Mouse (Mus musculus) left cerebral cortex, adult 6 months (tissue): ENCODE measurements around the gene Ugt1a8. TPM values are rescaled to one million over a fixed set of nuclear protein-coding genes. Genes with fewer than 3 reads are reported as not detected.

ENCODE experiments used
- long read RNA-seq, 2 experiments: library from polyadenylated mRNA; unstranded; transcript quantifications; one replicate each; pipeline ENCODE4 v2.0.0; 2019 to 2020
- polyA plus RNA-seq: library from polyadenylated mRNA; unstranded; fragments of <200 nt; fragmentation: Nextera tagmentation; gene quantifications from 2 replicates; pipeline ENCODE4 v1.2.3, GENCODE M21; 2021

Gene Ugt1a8
- polyA plus RNA-seq, result not detected in 2 replicates
- long read RNA-seq, experiment 1, result 0 reads
- long read RNA-seq, experiment 2, result 0 reads

DNA sequence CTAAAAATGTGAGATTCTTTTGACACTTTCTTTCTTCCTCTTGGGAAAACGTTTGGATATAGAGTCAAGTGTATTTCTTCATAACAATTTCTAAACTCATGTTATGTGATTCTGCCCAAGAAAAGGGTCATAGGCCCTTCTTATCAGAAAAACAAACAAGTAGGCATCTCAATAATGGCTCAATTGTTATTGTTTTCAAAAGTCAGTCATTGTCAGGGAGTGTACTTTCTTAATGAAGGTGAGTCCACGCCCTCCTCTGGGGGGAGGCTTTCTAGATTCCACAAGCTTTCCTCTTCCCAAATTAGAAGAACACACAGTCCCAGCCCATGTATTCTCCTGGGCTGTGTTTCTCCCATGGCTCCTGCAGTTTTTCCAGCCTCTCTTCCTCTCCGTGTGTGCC, at the start of gene Ugt1a8:
Gene Ugt1a8, plus strand, starts transcription at position 301 of the 400 bp plus-strand sequence.

GRCm38 (mm10) chr1:88055088-88055487, 32.5 kb upstream of the Ugt1a8 start, which contains the start of gene Ugt1a10:
Gene Ugt1a10 (plus strand): TSS chr1:88055388.

DNA sequence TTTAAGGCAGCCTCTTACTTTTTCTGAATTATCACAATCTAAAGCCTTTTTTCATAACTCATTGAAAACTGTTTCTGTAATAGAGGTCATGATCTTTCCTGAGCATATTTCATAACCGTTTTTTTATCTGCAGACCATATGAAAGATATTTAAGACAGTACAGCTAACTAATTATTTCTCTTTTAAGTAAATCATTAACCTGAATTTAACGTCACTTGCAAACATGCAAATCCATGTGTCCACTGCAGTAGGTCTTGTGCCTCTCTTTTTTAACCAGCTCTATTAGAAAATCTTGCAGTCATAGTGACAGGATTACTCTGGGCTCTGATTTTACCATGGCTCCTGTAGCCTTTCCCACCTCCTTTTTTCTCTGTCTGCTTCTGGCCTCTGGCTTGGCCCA, 17.1 kb upstream of the Ugt1a8 start, which contains the start of gene Ugt1a9:
Gene Ugt1a9, plus strand, starts transcription at position 306 of the 400 bp plus-strand sequence.

DNA sequence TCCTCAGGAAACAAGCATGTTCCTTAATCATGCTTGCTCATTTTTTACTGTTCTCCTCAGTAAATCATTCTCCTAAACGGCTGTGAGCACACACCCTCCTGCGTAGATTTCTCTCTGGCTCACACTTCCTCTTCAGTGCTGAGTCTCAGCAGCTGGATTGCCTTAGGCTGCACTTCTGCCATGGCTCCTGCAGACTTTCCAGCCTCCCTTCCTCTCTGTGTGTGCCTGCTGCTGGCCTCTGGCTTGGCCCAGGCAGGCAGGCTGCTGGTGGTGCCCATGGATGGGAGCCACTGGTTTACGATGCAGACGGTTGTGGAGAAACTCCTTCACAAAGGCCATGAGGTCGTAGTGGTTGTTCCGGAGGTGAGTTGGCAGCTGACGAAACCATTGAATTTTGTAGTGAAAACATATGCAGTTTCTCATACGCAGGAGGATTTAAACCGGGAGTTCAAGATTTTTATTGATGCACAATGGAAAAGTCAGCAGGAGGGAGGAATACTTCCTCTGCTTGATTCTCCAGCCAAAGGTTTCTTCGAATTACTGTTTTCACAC, 7.4 kb downstream of the Ugt1a8 start, which contains the start of gene Ugt1a7c:
Gene Ugt1a7c, plus strand, starts transcription at position 122 of the 552 bp plus-strand sequence.

GRCm38 (mm10) chr1:88103019-88103418, 15.4 kb downstream of the Ugt1a8 start, which contains the start of gene Ugt1a6b:
Gene Ugt1a6b (plus strand): TSS chr1:88103252.

DNA sequence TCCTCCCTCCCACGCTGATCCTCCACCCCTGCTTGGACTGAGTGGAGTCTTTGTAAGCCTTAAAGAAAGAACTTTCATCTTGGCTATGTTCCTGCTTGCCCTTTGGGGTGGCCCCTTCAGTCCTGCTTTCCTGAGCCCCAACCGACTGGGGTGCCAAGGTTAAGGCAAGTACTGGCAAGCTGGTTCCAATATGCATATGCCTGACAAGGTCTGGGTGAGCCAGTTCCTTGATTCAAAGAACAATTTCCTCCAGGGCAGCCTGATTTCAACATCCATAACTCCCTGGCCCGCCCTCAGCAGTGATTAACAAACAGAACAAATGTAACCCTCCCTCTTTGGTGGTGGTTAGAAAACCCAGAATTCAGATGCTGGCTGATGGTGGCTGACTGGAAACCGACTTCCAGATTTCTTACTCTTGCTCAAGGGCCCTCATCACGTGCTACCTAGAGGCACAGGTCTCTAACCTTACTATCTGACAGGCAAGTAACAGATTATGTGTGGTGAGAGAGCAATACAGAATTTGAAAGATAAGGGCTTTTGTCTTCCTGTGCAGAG, 46.9 kb downstream of the Ugt1a8 start, which contains the start of gene Ugt1a6a:
Gene Ugt1a6a, plus strand, starts transcription at position 353 of the 555 bp plus-strand sequence.

DNA sequence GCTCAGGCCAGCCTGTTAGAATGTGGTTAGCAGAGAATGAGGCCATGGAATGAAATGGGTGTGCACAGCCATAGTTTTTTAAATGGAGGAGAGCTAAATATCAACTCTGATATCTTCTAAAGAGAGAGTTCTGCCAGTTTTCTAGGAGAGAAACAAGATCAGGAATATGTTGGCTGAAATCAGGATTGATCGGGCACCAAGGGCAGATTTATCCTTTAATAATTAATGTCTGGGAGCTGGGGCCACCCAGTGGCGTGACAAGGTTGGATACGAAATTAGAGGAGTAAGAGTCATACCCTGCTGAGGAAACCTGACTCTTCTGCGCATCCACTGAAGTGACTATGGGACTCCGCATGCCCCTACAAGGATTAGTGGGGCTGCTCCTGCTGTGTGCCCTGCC, 78.1 kb downstream of the Ugt1a8 start, which contains the start of gene Ugt1a5:
Gene Ugt1a5, plus strand, starts transcription at position 302 of the 400 bp plus-strand sequence.

DNA sequence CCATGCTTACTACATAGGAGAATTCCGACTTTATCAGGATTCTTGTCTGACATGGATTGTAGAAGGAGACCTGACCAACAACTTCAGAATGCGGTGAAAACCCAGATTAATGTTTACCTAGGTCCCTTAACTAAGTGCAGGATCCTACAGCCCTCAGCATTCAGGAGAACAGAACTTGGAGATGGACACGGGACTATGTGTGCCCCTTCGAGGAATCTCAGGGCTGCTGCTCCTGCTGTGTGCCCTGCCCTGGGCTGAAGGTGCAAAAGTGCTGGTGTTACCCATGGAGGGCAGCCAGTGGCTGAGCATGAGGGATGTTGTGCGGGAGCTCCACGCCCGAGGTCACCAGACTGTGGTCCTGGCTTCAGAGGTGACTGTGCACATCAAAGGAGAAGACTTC, 112.8 kb downstream of the Ugt1a8 start, which contains the start of gene Ugt1a2:
Gene Ugt1a2, plus strand, starts transcription at position 146 of the 400 bp plus-strand sequence.

GRCm38 (mm10) chr1:88205294-88205922, 117.8 kb downstream of the Ugt1a8 start, which contains the start of gene Dnajb3:
Gene Dnajb3 (minus strand): TSS chr1:88205782.

DNA sequence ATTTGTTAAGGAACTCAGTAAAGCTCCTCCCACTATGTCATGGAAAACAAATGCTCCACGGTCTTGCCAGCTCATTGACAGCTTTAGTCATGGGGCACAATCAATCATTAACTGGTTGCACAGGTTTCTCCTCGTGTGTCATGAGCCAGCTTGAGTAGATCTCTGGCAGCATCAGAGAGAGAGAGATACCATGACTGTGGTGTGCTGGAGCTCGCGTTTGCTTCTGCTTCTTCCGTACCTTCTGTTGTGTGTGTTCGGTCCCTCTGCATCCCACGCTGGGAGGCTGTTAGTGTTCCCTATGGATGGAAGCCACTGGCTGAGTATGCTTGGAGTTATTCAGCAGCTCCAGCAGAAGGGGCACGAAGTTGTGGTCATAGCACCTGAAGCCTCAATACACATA, 124.2 kb downstream of the Ugt1a8 start, which contains the start of gene Ugt1a1:
Gene Ugt1a1, plus strand, starts transcription at position 148 of the 400 bp plus-strand sequence.

GRCm38 (mm10) chr1:88226670-88227379, 139.2 kb downstream of the Ugt1a8 start, which contains the start of gene Mroh2a:
Gene Mroh2a (plus strand): TSS chr1:88226986.

Other genes starting within 250 kb of the Ugt1a8 start
- 20.1 and 23.3 TPM in 2 replicates for gene Dgkd, start 234.5 kb upstream of the Ugt1a8 start, polyA plus RNA-seq
- gene Usp40, start 79.3 kb upstream of the Ugt1a8 start, polyA plus RNA-seq, result 2.2 TPM in 2 replicates
- not detected in 2 replicates for gene Ugt1a10, start 32.4 kb upstream of the Ugt1a8 start, polyA plus RNA-seq
- gene Ugt1a9, start 17.0 kb upstream of the Ugt1a8 start, polyA plus RNA-seq, result not detected in 2 replicates
- 0.77 and 1.0 TPM in 2 replicates for gene Ugt1a7c, start 7.2 kb downstream of the Ugt1a8 start, polyA plus RNA-seq
- not detected in 2 replicates for gene Ugt1a6b, start 15.4 kb downstream of the Ugt1a8 start, polyA plus RNA-seq
- gene Ugt1a6a, start 47.0 kb downstream of the Ugt1a8 start, polyA plus RNA-seq, result 2.2 and 3.1 TPM in 2 replicates
- gene Ugt1a5, start 78.2 kb downstream of the Ugt1a8 start, polyA plus RNA-seq, result not detected in 2 replicates
- not detected in 2 replicates for gene Ugt1a2, start 112.8 kb downstream of the Ugt1a8 start, polyA plus RNA-seq
- gene Dnajb3, start 118.0 kb downstream of the Ugt1a8 start, polyA plus RNA-seq, result 4.3 and 5.6 TPM in 2 replicates
- not detected in 2 replicates for gene Ugt1a1, start 124.1 kb downstream of the Ugt1a8 start, polyA plus RNA-seq
- gene Mroh2a, start 139.2 kb downstream of the Ugt1a8 start, polyA plus RNA-seq, result 0.21 and 0.22 TPM in 2 replicates
- 8.2 and 10.4 TPM in 2 replicates for gene Hjurp, start 189.8 kb downstream of the Ugt1a8 start, polyA plus RNA-seq
- not detected in 2 replicates for gene Trpm8, start 189.8 kb downstream of the Ugt1a8 start, polyA plus RNA-seq